Mouse (Mus musculus) liver, postnatal 0 days (tissue): ENCODE measurements around the gene Sgk1. TPM values are rescaled to one million over a fixed set of nuclear protein-coding genes. Genes with fewer than 3 reads are reported as not detected.

ENCODE experiments used
- ATAC-seq: fragments of 200-750 bp; cut with Nextera tagmentation; 2 replicates; pipeline ENCODE4 v1.8.0; 2017; ENCODE audit warnings: mild to moderate bottlenecking, moderate library complexity
- DNase-seq: peaks from one replicate; pipeline ENCODE4 v3.0.0-alpha.2; 2016
- H3K27ac ChIP-seq: fragments of 300-500 bp; sonication (generic); 2 replicates; pipeline ENCODE4 v1.5.1; 2014; ENCODE audit warnings: antibody characterized with exemption, moderate library complexity, mild to moderate bottlenecking, low read depth
- H3K27me3 ChIP-seq: fragments of 300-500 bp; sonication (generic); 2 replicates; pipeline ENCODE4 v1.6.1; 2014; ENCODE audit warnings: low read length, control low read depth, mixed read lengths; ENCODE audit not compliant: insufficient read depth
- H3K36me3 ChIP-seq: fragments of 300-500 bp; sonication (generic); replicated peaks from 2 replicates; pipeline ENCODE4 v1.6.1; 2014; ENCODE audit warnings: mild to moderate bottlenecking, control low read depth, low read length, moderate library complexity, mixed read lengths; ENCODE audit not compliant: insufficient read depth
- H3K4me1 ChIP-seq: fragments of 300-500 bp; sonication (generic); 2 replicates; pipeline ENCODE4 v1.6.1; 2014; ENCODE audit warnings: antibody characterized with exemption, mild to moderate bottlenecking, control low read depth; ENCODE audit not compliant: insufficient read depth
- H3K4me2 ChIP-seq: fragments of 300-500 bp; sonication (generic); 2 replicates; pipeline ENCODE4 v1.6.1; 2014; ENCODE audit warnings: low read depth, mild to moderate bottlenecking, low read length, moderate library complexity, mixed read lengths
- H3K4me3 ChIP-seq: fragments of 300-500 bp; sonication (generic); 2 replicates; pipeline ENCODE4 v1.5.1; 2014; ENCODE audit warnings: low read depth, low read length
- H3K9ac ChIP-seq: fragments of 300-500 bp; sonication (generic); replicated peaks from 2 replicates; pipeline ENCODE4 v1.6.1; 2014; ENCODE audit warnings: mild to moderate bottlenecking, moderate library complexity
- H3K9me3 ChIP-seq: fragments of 300-500 bp; sonication (generic); 2 replicates; pipeline ENCODE4 v1.6.1; 2016; ENCODE audit warnings: mild to moderate bottlenecking, control low read depth, low read length, mixed read lengths
- CTCF ChIP-seq: sonication (generic); IDR thresholded peaks from 2 replicates; pipeline ENCODE4 v1.5.1; 2016; ENCODE audit warnings: antibody characterized with exemption, low read depth
- EP300 ChIP-seq: IDR thresholded peaks from 2 replicates; pipeline ENCODE4 v1.6.1; 2016; ENCODE audit warnings: antibody characterized with exemption, low read depth, mild to moderate bottlenecking
- WGBS: fragments of 180-500 bp; shearing (Covaris S2); extraction: QIAGEN DNeasy Blood & Tissue Kit; methylation state at CpG from one replicate; pipeline ENCODE4 v1.1.7; 2014; ENCODE audit not compliant: insufficient replicate concordance; 5-methylcytosine and 5-hydroxymethylcytosine counted together
- polyA plus RNA-seq: library from polyadenylated mRNA; unstranded; fragments of >200 nt; fragmentation: Nextera tagmentation; extraction: Ambion mirVana; gene quantifications from 2 replicates; pipeline ENCODE4 v1.2.1, GENCODE M21; 2015

Sgk1 gene
- polyA plus RNA-seq, 1 experiment from 2014 or later = 20.6 TPM

GRCm38 (mm10) chr10:21943145-21943700, 61.2 kb downstream of the Sgk1 start:
- H3K4me3 ChIP-seq = no peak overlapping the region
- H3K27ac ChIP-seq = no peak overlapping the region
- no peak overlapping the region for H3K9ac ChIP-seq
- no peaks in the 10 kb centered on the region for H3K27me3 ChIP-seq
- TF ChIP-seq EP300 (no peak), CTCF (no peak)
- no peak for DNase-seq
- H3K36me3 ChIP-seq = no peaks in the 10 kb centered on the region
- WGBS = 85% methylated on average over 6 of the region's 6 CpGs
- no peaks in the 10 kb centered on the region for H3K4me1 ChIP-seq
- H3K9me3 ChIP-seq = no peaks in the 10 kb centered on the region
- no peak overlapping the region for H3K4me2 ChIP-seq
- no peak for ATAC-seq

- no peaks in the 10 kb centered on the region for H3K4me1 ChIP-seq
- H3K27ac ChIP-seq = no peak overlapping the region
- H3K9ac ChIP-seq = no peak overlapping the region
- WGBS = 55% methylated on average over 1 of the region's 1 CpGs
- H3K4me2 ChIP-seq = no peak overlapping the region
- ATAC-seq = no peak
- no peaks in the 10 kb centered on the region for H3K9me3 ChIP-seq
- H3K4me3 ChIP-seq = no peak overlapping the region
- no peaks in the 10 kb centered on the region for H3K27me3 ChIP-seq
- TF ChIP-seq EP300 (no peak), CTCF (no peak)
- no peaks in the 10 kb centered on the region for H3K36me3 ChIP-seq
- DNase-seq = no peak
Observed at GRCm38 (mm10) chr10:21945195-21945594, 63.2 kb downstream of the Sgk1 start.

- TF ChIP-seq CTCF (no peak), EP300 (no peak)
- WGBS = 38% methylated on average over 9 of the region's 9 CpGs
- ATAC-seq = peak; percentile 43
Observed at GRCm38 (mm10) chr10:21946751-21947351, 64.9 kb downstream of the Sgk1 start.

GRCm38 (mm10) chr10:21952520-21952919, 70.5 kb downstream of the Sgk1 start:
- no peak overlapping the region for H3K27ac ChIP-seq
- H3K27me3 ChIP-seq = no peaks in the 10 kb centered on the region
- H3K4me3 ChIP-seq = no peak overlapping the region
- TF ChIP-seq EP300 = no peak
- no peak for TF ChIP-seq CTCF
- ATAC-seq (no peak), DNase-seq (no peak)
- no peaks in the 10 kb centered on the region for H3K4me1 ChIP-seq
- no peak overlapping the region for H3K4me2 ChIP-seq
- H3K9ac ChIP-seq = no peak overlapping the region
- no peaks in the 10 kb centered on the region for H3K36me3 ChIP-seq
- 78% methylated on average over 4 of the region's 4 CpGs for WGBS
- H3K9me3 ChIP-seq = no peaks in the 10 kb centered on the region

More at GRCm38 (mm10) chr10:21946751-21947351, 64.9 kb downstream of the Sgk1 start:
- no peak overlapping the region for H3K9ac ChIP-seq
- no peak overlapping the region for H3K4me3 ChIP-seq
- no peaks in the 10 kb centered on the region for H3K36me3 ChIP-seq
- no peak for DNase-seq
- H3K9me3 ChIP-seq = no peaks in the 10 kb centered on the region
- H3K27ac ChIP-seq = no peak overlapping the region
- H3K4me2 ChIP-seq = no peak overlapping the region
- no peaks in the 10 kb centered on the region for H3K27me3 ChIP-seq
- no peaks in the 10 kb centered on the region for H3K4me1 ChIP-seq

GRCm38 (mm10) chr10:21961111-21961510, 79.1 kb downstream of the Sgk1 start:
- no peak overlapping the region for H3K4me2 ChIP-seq
- no peak overlapping the region for H3K4me3 ChIP-seq
- no peaks in the 10 kb centered on the region for H3K4me1 ChIP-seq
- DNase-seq (no peak), ATAC-seq (no peak)
- no peaks in the 10 kb centered on the region for H3K36me3 ChIP-seq
- no peak overlapping the region for H3K9ac ChIP-seq
- no peak overlapping the region for H3K27ac ChIP-seq
- WGBS = 60% methylated on average over 2 of the region's 2 CpGs
- TF ChIP-seq CTCF (no peak), EP300 (no peak)
- no peaks in the 10 kb centered on the region for H3K27me3 ChIP-seq
- H3K9me3 ChIP-seq = no peaks in the 10 kb centered on the region

GRCm38 (mm10) chr10:21963005-21963404, 81.0 kb downstream of the Sgk1 start:
- WGBS = 38% methylated on average over 7 of the region's 7 CpGs
- H3K4me3 ChIP-seq = no peak overlapping the region
- no peak overlapping the region for H3K27ac ChIP-seq
- ATAC-seq (no peak), DNase-seq (no peak)
- H3K9me3 ChIP-seq = no peaks in the 10 kb centered on the region
- H3K4me1 ChIP-seq = no peaks in the 10 kb centered on the region
- TF ChIP-seq EP300 (no peak), CTCF (no peak)
- no peaks in the 10 kb centered on the region for H3K36me3 ChIP-seq
- H3K27me3 ChIP-seq = no peaks in the 10 kb centered on the region
- no peak overlapping the region for H3K9ac ChIP-seq
- no peak overlapping the region for H3K4me2 ChIP-seq

GRCm38 (mm10) chr10:21973676-21974075, 91.7 kb downstream of the Sgk1 start:
- 68% methylated on average over 11 of the region's 11 CpGs for WGBS

More at GRCm38 (mm10) chr10:21973676-21974075, 91.7 kb downstream of the Sgk1 start:
- H3K4me1 ChIP-seq = peaks cover 4% of the 10 kb centered on the region
- no peak overlapping the region for H3K9ac ChIP-seq
- no peak overlapping the region for H3K4me2 ChIP-seq
- H3K27ac ChIP-seq = no peak overlapping the region
- H3K4me3 ChIP-seq = no peak overlapping the region
- H3K9me3 ChIP-seq = no peaks in the 10 kb centered on the region
- no peaks in the 10 kb centered on the region for H3K36me3 ChIP-seq
- no peaks in the 10 kb centered on the region for H3K27me3 ChIP-seq
- no peak for ATAC-seq
- DNase-seq = no peak
- no peak for TF ChIP-seq CTCF
- TF ChIP-seq EP300 = no peak
